16 mouse cellular contexts compared by ENCODE assay signal in the genomic region with DNA sequence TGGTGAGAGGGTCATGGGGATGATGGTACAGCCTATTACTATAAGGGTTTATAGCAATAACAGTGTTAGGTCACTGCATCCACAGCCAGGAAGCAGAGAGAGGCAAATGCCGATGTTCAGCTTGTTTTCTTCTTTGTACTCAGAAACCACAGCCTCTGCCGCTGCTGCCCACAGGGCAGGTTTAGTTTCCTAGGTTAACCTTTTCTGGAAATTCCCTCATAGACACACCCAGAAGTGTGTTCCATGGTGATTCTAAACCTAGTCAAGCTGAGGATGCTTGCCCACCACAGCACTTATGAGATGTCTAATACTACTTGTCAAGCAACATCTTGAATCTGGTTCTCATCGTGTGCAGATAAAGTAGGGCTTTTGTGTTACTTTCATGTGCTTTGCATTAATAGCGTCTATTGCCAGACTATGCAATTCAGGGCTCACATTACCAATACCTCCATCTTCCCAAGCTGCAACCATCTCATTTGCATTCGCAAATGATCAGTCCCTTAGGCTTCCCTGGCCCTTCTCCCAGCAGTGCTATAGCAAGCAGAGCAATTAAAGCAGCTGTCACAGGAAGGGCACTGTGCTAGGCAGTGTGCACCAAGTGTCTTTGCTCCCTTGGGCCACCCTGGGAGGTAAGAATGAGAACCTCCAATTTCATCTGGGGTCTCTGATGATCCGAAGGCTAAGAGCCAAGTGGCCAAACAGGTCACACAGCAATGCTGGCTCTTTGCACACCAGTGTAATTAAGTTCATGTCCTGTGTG.
A peak's percentile ranks its signal among the peaks of the same experiment; 100 is the strongest.
DNase-seq lines count a peak whose midpoint lies in the region; ATAC-seq lines count a peak whose summit lies in the region.
"Had no signal": no experiment of that assay in that cellular context is flagged by ENCODE, and none has a peak within 500 bp of the region (broad histone marks: within the 10 kb centered on the region; RNA-seq: fewer than 3 reads in every experiment).

No protein-coding gene starts in this region.

- H3K27ac ChIP-seq in forebrain, embryonic 12.5 days = 0 out of 2 replicates have a peak overlapping the region, but pooled peaks have one; percentile 39
- H3K27ac ChIP-seq: limb, embryonic 15.5 days; stomach, embryonic 15.5 days had no signal

- H3K9ac ChIP-seq in forebrain, embryonic 12.5 days = no peak overlapping the region
- H3K9ac ChIP-seq: limb, embryonic 15.5 days; lung, embryonic 14.5 days; stomach, embryonic 15.5 days had no signal

- H3K4me2 ChIP-seq in forebrain, embryonic 12.5 days = no peak overlapping the region
- H3K4me2 ChIP-seq: limb, embryonic 15.5 days; lung, embryonic 14.5 days; stomach, embryonic 15.5 days had no signal

- H3K4me3 ChIP-seq in forebrain, embryonic 12.5 days (replicated peaks) = no peak overlapping the region
- H3K4me3 ChIP-seq: limb, embryonic 15.5 days; megakaryocyte, embryonic 14.5 days; stomach, embryonic 15.5 days had no signal

- peak; percentile 89 for ATAC-seq in forebrain, embryonic 12.5 days (ENCODE audit: low FRiP score)
- ATAC-seq in inflammation-experienced regulatory T-cells, adult 6 months = peak; percentile 60
- ATAC-seq: intestine, postnatal 0 days had no signal

- H3K9me3 ChIP-seq in forebrain, embryonic 12.5 days = no peaks in the 10 kb centered on the region
- H3K9me3 ChIP-seq: limb, embryonic 15.5 days; stomach, embryonic 15.5 days had no signal

- H3K36me3 ChIP-seq in forebrain, embryonic 12.5 days (replicated peaks) = no peaks in the 10 kb centered on the region
- H3K36me3 ChIP-seq: limb, embryonic 15.5 days; stomach, embryonic 15.5 days had no signal

- no peaks in the 10 kb centered on the region for H3K27me3 ChIP-seq in forebrain, embryonic 12.5 days
- H3K27me3 ChIP-seq: megakaryocyte, embryonic 14.5 days; stomach, embryonic 15.5 days had no signal

- H3K4me1 ChIP-seq in forebrain, embryonic 12.5 days = peaks cover 27% of the 10 kb centered on the region
- H3K4me1 ChIP-seq: megakaryocyte, embryonic 14.5 days; stomach, embryonic 15.5 days had no signal

- WGBS in forebrain, embryonic 12.5 days = 42% methylated on average over 6 of the region's 6 CpGs

- peak; percentile 54 for DNase-seq in retina, postnatal 1 day
- no peak for DNase-seq in retina, embryonic 14.5 days (ENCODE audit: low spot score)
- DNase-seq in adrenal gland, adult (ENCODE audit: inconsistent age in 2 of 2, low spot score in 1 of 2) = no peak
- no peak for DNase-seq in adrenal gland, postnatal 10 days
- DNase-seq in ovary, postnatal 36 days (ENCODE audit: low spot score) = no peak
- DNase-seq: adrenal gland, postnatal 36 days; gastrocnemius, postnatal 36 days; kidney, postnatal 36 days; lung, embryonic 14.5 days; thymus, postnatal 36 days had no signal
